Mouse (Mus musculus): ENCODE measurements around the gene St6galnac3.

GRCm38 (mm10) chr3:153681720-153682119 lies 43.3 kb downstream of the St6galnac3 start:
- TF ChIP-seq POLR2A (IDR thresholded peaks at IDR 0.05; ENCODE audit: extremely low read depth, insufficient read depth, low read length) (no peak), CTCF (IDR thresholded peaks at IDR 0.05; ENCODE audit: extremely low read depth, insufficient read depth, low read length) (no peak)
